Mouse (Mus musculus) cerebellum, adult 2 months (tissue): ENCODE measurements at regions not wholly inside any gene's neighbourhood (a gene's known extent, or its start where the extent isn't known, plus 50 kb on each side); places are given as distances from the start of the nearest gene placed in this dataset.

ENCODE experiments used
- DNase-seq, 2 experiments: peaks; one replicate each; pipeline ENCODE4 v3.0.0; 2021
- H3K27ac ChIP-seq: fragments of 200-500 bp; 2 replicates; pipeline ENCODE4 v1.5.1; 2012; ENCODE audit warnings: low read length, control low read depth, inconsistent platforms; ENCODE audit not compliant: insufficient read depth
- H3K27me3 ChIP-seq: fragments of 200-500 bp; 2 replicates; pipeline ENCODE4 v1.6.1; 2012; ENCODE audit warnings: inconsistent platforms, mild to moderate bottlenecking, low read length, moderate library complexity; ENCODE audit not compliant: control insufficient read depth, insufficient read depth
- H3K4me1 ChIP-seq: fragments of 200-500 bp; 2 replicates; pipeline ENCODE4 v1.6.1; 2011; ENCODE audit warnings: low read length; ENCODE audit not compliant: control insufficient read depth, insufficient read depth
- H3K4me3 ChIP-seq: fragments of 200-500 bp; replicated peaks from 2 replicates; pipeline ENCODE3; 2011; ENCODE audit warnings: mild to moderate bottlenecking, low read depth, low read length, control low read depth; ENCODE audit not compliant: insufficient read depth
- CTCF ChIP-seq: fragments of 200-500 bp; IDR thresholded peaks from 2 replicates; pipeline ENCODE4 v1.5.1; 2011; ENCODE audit warnings: low read depth, mild to moderate bottlenecking, control low read depth, low read length, moderate library complexity, borderline replicate concordance; ENCODE audit not compliant: insufficient read depth
- POLR2A ChIP-seq: fragments of 200-500 bp; IDR thresholded peaks from 2 replicates; pipeline ENCODE4 v1.6.1; 2011; ENCODE audit warnings: low read length, control low read depth, borderline replicate concordance; ENCODE audit not compliant: insufficient read depth
- WGBS: fragments of 180-500 bp; shearing (Covaris S2); methylation state at CpG from one replicate; pipeline ENCODE4 v1.1.7; 2018; 5-methylcytosine and 5-hydroxymethylcytosine counted together

DNA sequence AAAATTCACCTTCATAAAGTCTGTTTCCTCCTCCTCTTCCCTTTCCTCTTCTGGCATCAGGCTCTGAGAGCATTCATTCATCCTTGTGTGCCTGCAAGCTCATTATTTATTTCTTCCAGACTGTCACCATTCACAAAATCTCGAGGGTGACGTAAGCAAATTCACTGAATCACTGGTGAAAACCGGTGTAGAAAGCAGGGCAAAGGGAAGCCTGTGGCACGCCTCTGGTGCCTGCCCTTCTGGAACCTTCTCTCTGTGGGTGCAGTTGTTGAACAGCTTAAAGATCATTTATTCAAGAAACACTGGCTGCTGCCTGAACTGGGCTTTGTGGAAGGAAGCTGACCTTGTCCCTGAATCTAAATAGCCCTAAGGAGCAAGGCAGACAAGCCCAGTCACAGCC lies 177.0 kb downstream of the Slc38a4 start:
- no peak for DNase-seq
- 76% methylated on average over 4 of the region's 4 CpGs for WGBS
- H3K4me3 ChIP-seq = no peak overlapping the region
- H3K27ac ChIP-seq = no peak overlapping the region
- no peaks in the 10 kb centered on the region for H3K27me3 ChIP-seq
- no peaks in the 10 kb centered on the region for H3K4me1 ChIP-seq
- no peak for TF ChIP-seq CTCF
- no peak for TF ChIP-seq POLR2A

- Histone ChIP-seq H3K4me3 (no peak overlapping the region), H3K27ac (no peak overlapping the region), H3K27me3 (no peaks in the 10 kb centered on the region), H3K4me1 (no peaks in the 10 kb centered on the region)
- 71% methylated on average over 8 of the region's 8 CpGs for WGBS
- TF ChIP-seq CTCF = no peak
- no peak for TF ChIP-seq POLR2A
- DNase-seq = no peak
Measured at GRCm38 (mm10) chr15:96877931-96878330, 177.8 kb downstream of the Slc38a4 start.

DNA sequence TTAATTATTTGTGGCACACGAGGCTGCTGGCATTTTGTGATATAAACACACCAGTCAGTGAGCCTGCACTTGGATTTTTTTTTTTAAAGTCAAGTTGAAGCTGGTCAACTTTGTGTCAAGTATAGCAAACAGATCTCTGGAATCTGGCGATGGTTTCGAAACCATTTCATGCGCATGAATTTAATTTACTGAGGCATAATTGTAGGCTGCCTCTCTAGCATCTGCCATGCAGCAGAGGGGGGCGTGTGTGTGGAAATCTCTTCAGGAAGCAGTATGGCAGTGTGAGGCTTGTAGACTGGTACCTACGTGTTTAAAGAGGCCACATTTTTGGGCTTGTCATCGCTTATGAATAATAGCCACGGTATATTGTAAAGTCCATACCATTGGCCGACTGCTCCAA lies 177.7 kb upstream of the Slc38a2 start:
- WGBS = 28% methylated on average over 9 of the region's 9 CpGs
- Histone ChIP-seq H3K4me3 (no peak overlapping the region), H3K27me3 (no peaks in the 10 kb centered on the region), H3K4me1 (no peaks in the 10 kb centered on the region), H3K27ac (no peak overlapping the region)
- no peak for DNase-seq
- no peak for TF ChIP-seq POLR2A
- no peak for TF ChIP-seq CTCF

- TF ChIP-seq POLR2A (no peak), CTCF (no peak)
- no peak overlapping the region for H3K27ac ChIP-seq
- H3K27me3 ChIP-seq = no peaks in the 10 kb centered on the region
- DNase-seq = no peak
- WGBS = 80% methylated on average over 8 of the region's 8 CpGs
- H3K4me3 ChIP-seq = no peak overlapping the region
- no peaks in the 10 kb centered on the region for H3K4me1 ChIP-seq
Measured at GRCm38 (mm10) chr15:96874145-96874544, 174.6 kb upstream of the Slc38a2 start.

- Histone ChIP-seq H3K4me1 (no peaks in the 10 kb centered on the region), H3K27ac (no peak overlapping the region), H3K27me3 (no peaks in the 10 kb centered on the region), H3K4me3 (no peak overlapping the region)
- TF ChIP-seq POLR2A (no peak), CTCF (no peak)
- WGBS = 82% methylated on average over 7 of the region's 7 CpGs
- DNase-seq = no peak
Measured at GRCm38 (mm10) chr15:96873562-96873961, 174.0 kb upstream of the Slc38a2 start.

GRCm38 (mm10) chr15:96873126-96873525 lies 173.6 kb upstream of the Slc38a2 start:
- WGBS = 61% methylated on average over 4 of the region's 4 CpGs
- no peak for TF ChIP-seq CTCF
- TF ChIP-seq POLR2A = no peak

GRCm38 (mm10) chr15:96867701-96868100 lies 168.2 kb upstream of the Slc38a2 start:
- H3K4me1 ChIP-seq = no peaks in the 10 kb centered on the region
- 69% methylated on average over 7 of the region's 7 CpGs for WGBS
- TF ChIP-seq CTCF = no peak
- no peak for TF ChIP-seq POLR2A

More at GRCm38 (mm10) chr15:96873126-96873525, 173.6 kb upstream of the Slc38a2 start:
- Histone ChIP-seq H3K4me1 (no peaks in the 10 kb centered on the region), H3K27me3 (no peaks in the 10 kb centered on the region), H3K27ac (no peak overlapping the region), H3K4me3 (no peak overlapping the region)
- no peak for DNase-seq

DNA sequence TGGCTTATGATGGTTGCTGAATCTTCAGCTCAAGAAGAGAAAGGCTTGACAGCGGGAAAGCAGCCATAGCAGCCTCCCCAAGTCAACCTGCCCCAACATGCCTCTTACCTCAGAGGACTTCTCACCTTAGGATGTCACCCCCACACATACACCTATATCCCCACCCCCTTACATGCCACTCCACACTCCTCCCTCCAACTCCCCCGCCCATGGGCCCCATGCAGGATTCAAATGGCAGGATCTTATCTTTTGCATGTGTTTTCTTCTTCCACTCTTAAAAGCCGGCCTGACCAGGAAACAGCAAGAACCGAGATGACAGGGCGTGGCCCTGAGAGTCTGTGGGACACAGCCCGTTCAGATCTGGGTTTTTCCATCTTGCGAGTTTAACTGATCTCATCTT lies 166.4 kb upstream of the Slc38a2 start:
- Histone ChIP-seq H3K4me1 (no peaks in the 10 kb centered on the region), H3K27me3 (no peaks in the 10 kb centered on the region; the same call in 1 of the 2 replicates), H3K27ac (no peak overlapping the region), H3K4me3 (no peak overlapping the region)
- DNase-seq = no peak
- TF ChIP-seq POLR2A = no peak
- no peak for TF ChIP-seq CTCF
- 92% methylated on average over 7 of the region's 7 CpGs for WGBS

More at GRCm38 (mm10) chr15:96867701-96868100, 168.2 kb upstream of the Slc38a2 start:
- H3K27ac ChIP-seq = no peak overlapping the region
- no peak overlapping the region for H3K4me3 ChIP-seq
- no peaks in the 10 kb centered on the region; the same call in 1 of the 2 replicates for H3K27me3 ChIP-seq
- no peak for DNase-seq
